Mouse (Mus musculus) erythroblast, embryonic 14.5 days (primary cell): ENCODE data around the gene Krr1.

Experiments
- GATA1 ChIP-seq: IDR thresholded peaks from 2 replicates; pipeline ENCODE4 v1.6.1; 2012; ENCODE audit warnings: low read length, inconsistent platforms, mixed read lengths
- TAL1 ChIP-seq: IDR thresholded peaks from 3 replicates; pipeline ENCODE4 v1.6.1; 2012; ENCODE audit warnings: low read length, inconsistent platforms, mixed read lengths

- TF ChIP-seq GATA1 (no peak), TAL1 (no peak)
Observed at GRCm38 (mm10) chr10:111977584-111977983, 5.1 kb downstream of the Krr1 start.
